Mouse (Mus musculus): ENCODE results near the gene Fbxl8.

Fbxl8 gene

GRCm38 (mm10) chr8:105258911-105259720 is 5.3 kb upstream of the Fbxl8 start:
- DNase-seq: peak in 1 of 2 experiments; percentile 39

- peak; percentile 63 to 69 for DNase-seq
These were observed 4.6 kb upstream of the Fbxl8 start for GRCm38 (mm10) chr8:105259721-105260320.

GRCm38 (mm10) chr8:105260371-105261099 is 3.9 kb upstream of the Fbxl8 start:
- DNase-seq: no peak

GRCm38 (mm10) chr8:105261326-105261980 is 3.0 kb upstream of the Fbxl8 start:
- DNase-seq: no peak

- DNase-seq: no peak
These were observed 1.1 kb upstream of the Fbxl8 start for GRCm38 (mm10) chr8:105263244-105263912.

- peak; percentile 50 to 68 for DNase-seq
These were observed 680 bp downstream of the Fbxl8 start for GRCm38 (mm10) chr8:105265128-105265527.

- DNase-seq: no peak
These were observed 2.3 kb downstream of the Fbxl8 start for GRCm38 (mm10) chr8:105266775-105267174.

GRCm38 (mm10) chr8:105268342-105269074 is 4.1 kb downstream of the Fbxl8 start:
- DNase-seq: peak in 1 of 2 experiments; percentile 35

GRCm38 (mm10) chr8:105269075-105269458 is 4.6 kb downstream of the Fbxl8 start:
- peak; percentile 75 to 80 for DNase-seq

GRCm38 (mm10) chr8:105269461-105269947 is 5.1 kb downstream of the Fbxl8 start, which contains the start of gene Hsf4:
TSS of gene Hsf4 (plus strand) at chr8:105269801.
- peak; percentile 83 to 86 for DNase-seq

- DNase-seq: no peak
These were observed 5.9 kb downstream of the Fbxl8 start for GRCm38 (mm10) chr8:105270101-105270915.

- DNase-seq: no peak
These were observed 6.4 kb downstream of the Fbxl8 start for GRCm38 (mm10) chr8:105270916-105271186.

GRCm38 (mm10) chr8:105275387-105275786 is 10.9 kb downstream of the Fbxl8 start:
- no peak for DNase-seq

GRCm38 (mm10) chr8:105275840-105276239 is 11.4 kb downstream of the Fbxl8 start, which contains the start of gene Nol3:
TSS of gene Nol3 (plus strand) at chr8:105276140.
- DNase-seq: no peak

- peak; percentile 67 to 73 for DNase-seq
These were observed 12.1 kb downstream of the Fbxl8 start for GRCm38 (mm10) chr8:105276292-105277120.

GRCm38 (mm10) chr8:105278911-105279334 is 14.5 kb downstream of the Fbxl8 start:
- DNase-seq: peak; percentile 89 to 92

- DNase-seq: no peak
These were observed 16.1 kb downstream of the Fbxl8 start for GRCm38 (mm10) chr8:105280567-105280966.

GRCm38 (mm10) chr8:105281821-105282220 is 17.4 kb downstream of the Fbxl8 start:
- no peak for DNase-seq

- no peak for DNase-seq
These were observed 17.8 kb downstream of the Fbxl8 start for GRCm38 (mm10) chr8:105282239-105282638.

- DNase-seq: peak; percentile 65 to 69
These were observed 18.6 kb downstream of the Fbxl8 start for GRCm38 (mm10) chr8:105283074-105283473.

Data from lung, adult 18-20 months (tissue).